Mouse (Mus musculus): Measurements from ENCODE around the gene Pqbp1.
"Not testable (repeated sequence)": the region's sequence is repeated elsewhere in the genome, so short reads cannot be mapped to it uniquely, and the experiment has no call there.

The Pqbp1 gene

DNA sequence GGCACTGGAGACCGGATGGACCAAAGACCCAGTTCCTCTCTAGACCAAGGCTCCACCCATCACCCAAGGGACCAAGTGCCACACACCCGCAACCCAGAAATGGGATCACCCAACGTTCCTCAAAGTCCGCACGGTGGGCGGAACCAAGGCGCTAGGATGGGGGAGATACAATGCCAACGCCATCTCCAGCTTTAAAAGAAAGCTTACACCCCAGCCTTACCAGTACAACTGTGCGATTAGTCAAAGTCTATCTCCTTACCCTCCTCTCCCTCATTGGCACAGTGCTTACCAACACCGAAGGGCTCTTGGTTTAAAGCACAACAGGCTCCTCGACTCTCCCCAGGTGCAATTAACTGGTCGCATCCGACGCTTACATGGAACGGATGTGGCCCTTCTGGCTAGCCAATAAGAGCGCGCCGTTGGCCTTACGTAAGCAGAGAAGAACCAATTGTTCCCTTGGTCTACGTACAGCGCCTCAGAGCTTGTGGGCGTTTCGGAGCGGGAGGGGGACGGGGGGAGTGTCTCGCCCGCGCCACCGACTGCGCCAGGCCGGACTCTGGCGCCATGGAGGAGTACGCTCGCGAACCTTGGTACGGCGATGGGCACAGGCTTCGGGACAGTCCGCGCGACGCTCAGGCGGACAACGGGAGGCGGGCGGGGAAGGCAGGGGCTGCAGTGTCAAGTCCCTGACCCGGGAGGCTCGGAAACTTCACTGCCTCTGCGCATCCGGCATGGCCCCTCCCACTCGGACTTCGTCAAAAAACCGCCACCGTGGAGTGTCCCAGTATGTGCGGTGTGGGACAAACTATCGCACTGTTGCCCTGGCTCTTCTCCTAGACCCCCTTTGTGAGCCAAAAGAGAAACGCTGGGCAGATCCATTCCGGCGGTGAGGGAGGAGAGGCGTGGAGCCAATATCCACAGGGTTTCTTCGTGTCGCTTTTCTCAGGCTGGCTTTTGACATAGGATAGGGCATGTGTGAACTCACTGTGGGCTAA lies at the start of gene Pqbp1, which contains the start of gene Timm17b:
Gene Pqbp1, minus strand, starts transcription at position 390 of the 995 bp plus-strand sequence.
Gene Timm17b, plus strand, starts transcription at position 478 of the 995 bp plus-strand sequence.
- DNase-seq: peak; percentile 94

- DNase-seq: peak; percentile 97
Observed at GRCm38 (mm10) chrX:7947900-7948492, 48.9 kb upstream of the Pqbp1 start.

- no peak for DNase-seq
Observed at GRCm38 (mm10) chrX:7947108-7947899, 48.2 kb upstream of the Pqbp1 start, which contains the start of gene Hdac6. Gene Hdac6, minus strand, starts transcription at chrX:7947889.

DNA sequence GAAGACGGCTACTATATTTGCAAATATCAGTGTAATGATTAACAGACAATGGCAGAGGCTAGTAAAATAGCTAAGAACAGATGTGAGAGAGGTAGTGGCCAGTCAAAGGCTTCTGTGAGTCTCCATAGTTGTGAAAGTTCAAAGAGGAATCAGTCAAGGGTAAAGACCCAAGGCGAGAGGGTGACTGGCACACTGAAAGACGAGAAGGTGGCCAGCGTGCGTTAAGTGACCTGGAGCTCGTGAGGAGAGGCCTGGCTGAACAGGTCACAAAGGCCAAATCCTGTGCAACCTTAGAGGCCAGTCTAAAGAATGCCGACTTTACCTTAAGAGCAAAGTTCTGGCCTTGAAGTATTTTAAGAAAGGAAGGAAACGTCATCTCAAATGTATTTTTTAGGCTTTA lies 46.5 kb upstream of the Pqbp1 start:
- no peak for DNase-seq

DNA sequence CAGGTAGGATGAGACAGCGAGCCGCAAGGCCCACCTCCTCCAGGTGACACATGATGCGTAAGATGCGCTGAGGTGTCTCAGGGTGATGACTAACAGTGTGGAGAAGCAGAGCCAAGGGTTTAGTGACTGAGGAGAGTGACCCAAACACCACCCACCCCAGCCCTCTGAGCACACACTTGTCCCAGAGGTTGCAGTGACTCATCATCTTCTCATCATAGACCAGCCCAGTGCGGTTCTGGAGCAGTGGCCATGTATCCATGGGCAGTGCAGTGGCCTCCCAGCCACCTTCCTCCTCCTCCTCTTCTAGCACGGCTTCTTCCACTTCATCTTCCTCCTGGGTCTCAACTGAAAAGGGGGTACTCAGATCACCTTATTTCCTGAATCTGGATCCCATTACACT lies 38.6 kb upstream of the Pqbp1 start:
- no peak for DNase-seq

GRCm38 (mm10) chrX:7936874-7937273 lies 37.8 kb upstream of the Pqbp1 start:
- no peak for DNase-seq

- DNase-seq: no peak
Observed at GRCm38 (mm10) chrX:7928270-7928790, 29.3 kb upstream of the Pqbp1 start, which contains the start of gene Eras. Gene Eras, minus strand, starts transcription at chrX:7928607.

DNA sequence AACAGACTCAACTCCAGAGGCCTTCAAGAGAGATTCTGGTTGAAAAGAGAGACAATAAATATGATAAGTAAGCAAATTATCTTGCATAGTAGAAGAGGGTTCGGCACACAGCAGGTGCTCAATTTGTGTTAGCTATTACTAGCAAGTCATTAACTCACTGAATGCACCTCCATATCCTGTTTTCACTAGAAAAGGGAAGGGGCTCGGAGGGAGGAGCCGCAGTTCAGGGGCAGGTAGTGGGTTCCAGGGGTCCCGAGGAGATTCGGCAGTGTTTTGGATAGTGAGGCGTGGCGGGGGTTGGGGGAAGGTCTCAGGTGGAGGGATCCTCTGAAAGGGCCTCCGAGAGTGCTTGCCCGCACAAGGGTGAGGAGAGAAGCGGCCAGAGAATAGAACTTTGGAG lies 28.0 kb upstream of the Pqbp1 start:
- no peak for DNase-seq

DNA sequence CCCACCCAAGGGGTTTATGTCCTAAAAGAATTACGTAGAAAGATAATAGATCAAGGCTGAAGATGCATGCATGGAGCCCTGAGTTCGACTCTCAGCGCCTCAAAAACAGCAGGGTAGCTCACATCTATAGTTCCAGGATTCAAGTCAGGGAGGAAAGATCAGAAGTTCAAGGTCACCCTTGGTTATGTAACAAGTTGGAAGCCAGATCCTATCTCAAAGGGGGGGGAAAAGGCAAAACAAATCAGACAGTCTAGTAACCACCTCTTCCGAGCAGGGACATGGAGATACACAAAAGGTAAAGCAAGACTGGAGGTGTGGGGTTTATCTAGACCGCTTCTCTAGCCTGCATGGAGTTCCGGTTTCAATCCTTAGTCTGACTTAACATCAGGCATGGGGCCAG lies 27.2 kb upstream of the Pqbp1 start:
- no peak for DNase-seq

DNA sequence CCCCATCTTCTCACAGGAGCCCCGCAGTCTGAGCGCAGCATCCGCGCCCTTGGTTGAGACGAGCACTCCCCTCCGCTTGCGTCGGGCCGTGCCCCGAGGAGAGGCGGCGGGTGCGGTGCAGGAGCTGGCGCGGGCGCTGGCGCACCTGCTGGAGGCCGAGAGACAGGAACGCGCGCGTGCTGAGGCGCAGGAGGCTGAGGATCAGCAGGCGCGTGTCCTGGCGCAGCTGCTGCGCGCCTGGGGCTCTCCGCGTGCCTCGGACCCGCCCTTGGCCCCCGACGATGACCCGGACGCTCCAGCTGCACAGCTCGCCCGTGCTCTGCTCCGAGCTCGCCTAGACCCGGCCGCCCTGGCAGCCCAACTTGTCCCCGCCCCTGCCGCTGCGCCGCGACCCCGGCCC lies 23.0 kb upstream of the Pqbp1 start:
- DNase-seq: no peak

DNA sequence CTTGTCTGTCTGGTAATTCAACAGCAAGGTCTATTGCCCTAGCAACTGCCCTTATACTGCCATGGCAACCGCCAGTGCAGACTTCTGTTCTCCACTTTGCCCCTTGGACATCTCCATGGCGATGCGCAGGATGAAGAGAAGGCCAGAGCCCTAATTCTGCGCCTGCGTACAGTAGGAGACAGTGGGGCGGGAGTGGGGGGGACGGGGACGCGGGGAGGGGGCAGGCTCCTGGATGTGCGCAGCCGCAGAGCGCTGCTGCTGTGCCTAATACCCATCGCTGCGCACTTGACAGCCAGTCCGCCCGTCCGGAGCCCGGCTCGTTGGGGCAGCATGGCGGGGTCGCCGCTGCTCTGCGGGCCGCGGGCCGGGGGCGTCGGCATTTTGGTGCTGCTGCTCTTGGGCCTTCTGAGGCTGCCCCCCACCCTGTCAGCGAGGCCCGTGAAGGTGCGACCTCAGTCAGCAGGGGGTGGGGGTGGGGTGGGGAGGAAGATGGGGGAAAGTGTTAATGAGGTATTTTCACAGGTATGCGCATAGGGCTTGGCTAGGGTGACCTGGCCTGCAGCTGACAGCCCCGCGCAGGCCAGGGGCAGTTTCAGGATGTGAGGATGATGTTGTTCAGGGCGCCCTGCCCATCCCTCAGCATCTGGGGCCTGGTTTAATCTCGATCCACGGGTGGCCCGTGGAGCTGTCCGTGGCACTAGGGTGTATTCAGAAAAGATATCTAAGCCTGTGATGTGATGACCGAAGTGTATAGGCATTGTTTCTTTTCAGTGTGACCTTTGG lies 20.7 kb upstream of the Pqbp1 start, which contains the start of gene Pcsk1n:
Gene Pcsk1n, plus strand, starts transcription at position 222 of the 783 bp plus-strand sequence.
- DNase-seq: peak; percentile 51

- not testable (repeated sequence) for DNase-seq
Observed at GRCm38 (mm10) chrX:7917960-7918359, 18.9 kb upstream of the Pqbp1 start.

- DNase-seq: not testable (repeated sequence)
Observed at GRCm38 (mm10) chrX:7915669-7916068, 16.6 kb upstream of the Pqbp1 start.

DNA sequence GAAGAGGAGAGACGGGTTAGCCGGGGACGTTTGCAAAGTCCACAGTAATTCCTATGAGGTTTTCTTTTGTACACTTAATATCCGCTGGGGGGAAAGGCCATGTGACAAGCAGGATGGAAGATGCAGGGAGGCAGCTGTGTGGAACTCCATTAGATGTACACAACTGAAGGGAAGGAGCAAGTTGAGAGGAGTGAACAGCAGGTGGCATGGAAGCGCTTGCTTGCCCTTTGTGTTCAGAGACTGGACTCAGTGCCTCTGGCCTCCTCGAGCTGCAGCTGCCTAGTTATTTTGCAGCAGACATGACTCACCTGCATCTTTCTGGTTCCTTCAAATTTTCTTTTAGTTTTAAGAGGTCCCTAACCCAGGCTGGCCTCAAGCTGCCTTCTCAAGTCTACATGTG lies 11.4 kb upstream of the Pqbp1 start:
- DNase-seq: no peak

GRCm38 (mm10) chrX:7909242-7909641 lies 10.2 kb upstream of the Pqbp1 start, which contains the start of gene Gm10490:
Gene Gm10490, plus strand, starts transcription at chrX:7909542.
- DNase-seq: not testable (repeated sequence)

DNA sequence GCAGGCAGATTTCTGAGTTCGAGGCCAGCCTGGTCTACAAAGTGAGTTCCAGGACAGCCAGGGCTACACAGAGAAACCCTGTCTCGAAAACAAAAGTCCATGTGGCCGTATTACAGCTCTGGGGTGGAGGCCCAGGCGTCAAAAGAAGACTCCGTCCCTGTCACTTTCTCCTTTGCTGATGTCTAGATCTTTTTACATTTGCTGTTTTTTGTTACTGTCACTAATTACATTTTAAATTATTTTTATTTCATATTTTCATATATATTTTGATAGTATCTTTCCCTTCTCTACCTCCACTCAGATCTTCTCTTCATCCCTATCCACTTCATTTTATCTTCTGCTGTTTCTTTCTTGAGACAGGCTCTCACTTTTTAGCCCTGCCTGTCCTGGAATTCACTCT lies 8.7 kb upstream of the Pqbp1 start, which contains the start of gene Gm10491:
Gene Gm10491, minus strand, starts transcription at position 101 of the 400 bp plus-strand sequence.
- no peak for DNase-seq

- no peak for DNase-seq
Observed at GRCm38 (mm10) chrX:7904441-7904840, 5.4 kb upstream of the Pqbp1 start.

- DNase-seq: no peak
Observed at GRCm38 (mm10) chrX:7898211-7898610, 858 bp downstream of the Pqbp1 start.

GRCm38 (mm10) chrX:7883841-7884567 lies 15.1 kb downstream of the Pqbp1 start, which contains the start of gene Slc35a2:
Gene Slc35a2, plus strand, starts transcription at chrX:7884028.
- DNase-seq: peak; percentile 91

DNA sequence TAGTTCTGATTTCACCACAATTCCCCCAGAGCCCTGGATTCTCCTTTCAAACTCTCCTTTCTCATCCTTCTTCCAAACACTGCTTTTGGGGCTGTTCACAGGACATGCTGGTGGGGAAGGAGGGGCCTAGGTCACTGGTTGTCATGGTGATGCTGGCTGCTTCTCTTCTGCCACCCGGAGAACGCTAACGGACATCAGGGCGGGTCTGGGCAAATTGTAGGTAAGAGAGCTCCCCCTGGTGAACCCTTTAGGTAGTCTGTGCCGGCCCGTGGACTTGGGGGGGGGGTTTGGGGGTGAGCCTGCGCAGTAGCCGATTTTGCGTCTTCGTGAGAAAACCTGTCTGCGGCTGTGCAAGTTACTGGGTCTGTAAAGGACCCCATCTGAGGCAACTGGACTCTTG lies 19.2 kb downstream of the Pqbp1 start:
- DNase-seq: peak; percentile 79

DNA sequence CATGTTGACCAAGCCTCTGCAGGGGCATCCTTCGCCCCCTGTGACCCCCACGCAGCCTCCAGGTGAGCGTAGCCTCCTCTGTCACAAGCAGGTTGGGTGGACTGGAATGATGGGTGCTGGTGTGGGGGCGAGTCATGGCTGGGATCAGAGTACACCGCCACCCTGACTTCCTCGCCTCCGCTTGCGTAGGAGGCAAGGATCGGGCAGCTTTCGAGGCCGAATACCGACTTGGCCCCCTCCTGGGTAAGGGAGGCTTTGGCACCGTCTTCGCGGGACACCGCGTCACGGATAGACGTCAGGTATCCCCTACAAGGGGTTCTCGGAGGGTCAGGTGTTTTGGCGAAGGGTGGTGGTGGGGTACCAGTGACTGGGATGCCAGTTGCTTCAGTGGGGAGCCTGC lies 20.6 kb downstream of the Pqbp1 start:
- DNase-seq: no peak

All from layer of hippocampus, adult 9-11 months (tissue).